ENCODE assay signal across 16 mouse cellular contexts in genomic region chr2:14191601-14192000, GRCm38 (mm10). TPM values are rescaled to one million over a fixed set of nuclear protein-coding genes. Genes with fewer than 3 reads are reported as not detected.
"Had no signal": no experiment of that assay in that cellular context is flagged by ENCODE, and none has a peak within 500 bp of the region (broad histone marks: within the 10 kb centered on the region; RNA-seq: fewer than 3 reads in every experiment).

No protein-coding gene starts in this region.

- H3K9me3 ChIP-seq: liver, embryonic 15.5 days; midbrain, embryonic 10.5 days; midbrain, embryonic 13.5 days had no signal

- ATAC-seq: inflammation-experienced regulatory T-cells, adult 6 months; intestine, embryonic 16.5 days; lung, postnatal 0 days; midbrain, embryonic 13.5 days had no signal

- H3K27me3 ChIP-seq: liver, embryonic 15.5 days; midbrain, embryonic 13.5 days had no signal

- H3K4me2 ChIP-seq: liver, embryonic 15.5 days; lung, embryonic 14.5 days; midbrain, embryonic 13.5 days had no signal

- H3K36me3 ChIP-seq: liver, embryonic 15.5 days; midbrain, embryonic 10.5 days; midbrain, embryonic 13.5 days had no signal

- H3K27ac ChIP-seq: kidney, postnatal 0 days; layer of hippocampus, adult 2 months; liver, embryonic 15.5 days; midbrain, embryonic 10.5 days; midbrain, embryonic 13.5 days; stomach, postnatal 0 days had no signal

- DNase-seq: kidney, postnatal 25 days; layer of hippocampus, adult 9-11 months; lung, embryonic 14.5 days; thymus, postnatal 25 days had no signal

- H3K4me1 ChIP-seq: midbrain, embryonic 10.5 days; midbrain, embryonic 13.5 days had no signal

- H3K4me3 ChIP-seq: layer of hippocampus, adult 2 months; liver, embryonic 15.5 days; midbrain, embryonic 10.5 days; midbrain, embryonic 13.5 days had no signal

- H3K9ac ChIP-seq: liver, embryonic 15.5 days; lung, embryonic 14.5 days; midbrain, embryonic 13.5 days had no signal

RNA-seq across cellular contexts. Expression of gene Tmem236, which starts 17.3 kb away (rescaled TPM):
- polyA plus RNA-seq: inflammation-experienced regulatory T-cells, adult 6 months; limb, embryonic 11.5 days; lung, embryonic 14.5 days; midbrain, embryonic 13.5 days; neural tube, embryonic 11.5 days; spleen, adult 2 months had no signal
